Mouse (Mus musculus) right cerebral cortex, postnatal 4 days (tissue): Measurements from ENCODE around the gene Mettl8.

ENCODE experiments used
- DNase-seq: peaks from one replicate; pipeline ENCODE4 v3.0.0-alpha.2; 2022

Gene Mettl8

GRCm38 (mm10) chr2:71033014-71033413 is 22.4 kb downstream of the Mettl8 start:
- no peak for DNase-seq

GRCm38 (mm10) chr2:71031973-71032794 is 23.2 kb downstream of the Mettl8 start:
- no peak for DNase-seq

- DNase-seq: no peak
These were observed 24.7 kb downstream of the Mettl8 start for GRCm38 (mm10) chr2:71030663-71031062.

GRCm38 (mm10) chr2:71027631-71028030 is 27.8 kb downstream of the Mettl8 start:
- no peak for DNase-seq

- no peak for DNase-seq
These were observed 28.6 kb downstream of the Mettl8 start for GRCm38 (mm10) chr2:71026787-71027186.

- no peak for DNase-seq
These were observed 29.6 kb downstream of the Mettl8 start for GRCm38 (mm10) chr2:71025576-71026315.

- DNase-seq: no peak
These were observed 31.4 kb downstream of the Mettl8 start for GRCm38 (mm10) chr2:71023986-71024385.

- DNase-seq: no peak
These were observed 32.4 kb downstream of the Mettl8 start for GRCm38 (mm10) chr2:71022991-71023390.

- DNase-seq: no peak
These were observed 34.7 kb downstream of the Mettl8 start for GRCm38 (mm10) chr2:71020674-71021073.

GRCm38 (mm10) chr2:71019704-71020375 is 35.5 kb downstream of the Mettl8 start:
- DNase-seq: no peak

GRCm38 (mm10) chr2:71019277-71019676 is 36.1 kb downstream of the Mettl8 start:
- no peak for DNase-seq

- no peak for DNase-seq
These were observed 41.9 kb downstream of the Mettl8 start for GRCm38 (mm10) chr2:71013521-71013920.

- no peak for DNase-seq
These were observed 43.6 kb downstream of the Mettl8 start for GRCm38 (mm10) chr2:71011816-71012215.

GRCm38 (mm10) chr2:71004354-71004753 is 51.0 kb downstream of the Mettl8 start:
- DNase-seq: no peak

GRCm38 (mm10) chr2:71002509-71002908 is 52.9 kb downstream of the Mettl8 start:
- no peak for DNase-seq

- DNase-seq: no peak
These were observed 56.6 kb downstream of the Mettl8 start for GRCm38 (mm10) chr2:70998771-70999170.

GRCm38 (mm10) chr2:70996438-70996837 is 58.9 kb downstream of the Mettl8 start:
- no peak for DNase-seq

GRCm38 (mm10) chr2:70995900-70996299 is 59.5 kb downstream of the Mettl8 start:
- DNase-seq: no peak

- no peak for DNase-seq
These were observed 61.6 kb downstream of the Mettl8 start for GRCm38 (mm10) chr2:70993740-70994139.

- DNase-seq: no peak
These were observed 62.7 kb downstream of the Mettl8 start for GRCm38 (mm10) chr2:70992715-70993114.

- no peak for DNase-seq
These were observed 65.2 kb downstream of the Mettl8 start for GRCm38 (mm10) chr2:70990196-70990595.

GRCm38 (mm10) chr2:70989201-70990191 is 65.9 kb downstream of the Mettl8 start:
- DNase-seq: no peak
